Mouse (Mus musculus) frontal cortex, postnatal 36 days (tissue): ENCODE data around the gene Fbxo47.
"Not testable (repeated sequence)": the region's sequence is repeated elsewhere in the genome, so short reads cannot be mapped to it uniquely, and the experiment has no call there.

Experiments
- DNase-seq, 2 experiments: peaks; one replicate each; pipeline ENCODE4 v3.0.0; 2022; ENCODE audit warnings: low spot score in 2 of 2

Fbxo47 gene

DNA sequence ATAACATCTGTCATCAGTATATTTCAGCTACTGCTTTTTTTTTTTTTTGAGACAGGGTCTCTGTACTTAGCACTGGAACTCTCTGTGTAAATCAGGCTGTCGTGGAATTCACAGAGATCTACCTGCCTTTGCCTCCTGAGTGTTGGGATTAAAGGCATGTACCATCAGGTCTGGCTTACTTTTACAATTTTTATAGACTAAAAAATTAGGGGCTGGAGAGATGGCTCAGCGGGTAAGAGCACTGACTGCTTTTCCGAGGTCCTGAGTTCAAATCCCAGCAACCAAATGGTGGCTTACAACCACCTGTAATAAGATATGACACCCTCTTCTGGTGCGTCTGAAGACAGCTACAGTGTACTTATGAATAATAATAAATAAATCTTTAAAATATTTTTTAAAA is 3.6 kb downstream of the Fbxo47 start:
- DNase-seq, result no peak

GRCm38 (mm10) chr11:97877341-97877740 is 6.6 kb downstream of the Fbxo47 start:
- DNase-seq, result no peak

GRCm38 (mm10) chr11:97874396-97874795 is 9.6 kb downstream of the Fbxo47 start:
- peak in 1 of 2 experiments; percentile 28 for DNase-seq

DNA sequence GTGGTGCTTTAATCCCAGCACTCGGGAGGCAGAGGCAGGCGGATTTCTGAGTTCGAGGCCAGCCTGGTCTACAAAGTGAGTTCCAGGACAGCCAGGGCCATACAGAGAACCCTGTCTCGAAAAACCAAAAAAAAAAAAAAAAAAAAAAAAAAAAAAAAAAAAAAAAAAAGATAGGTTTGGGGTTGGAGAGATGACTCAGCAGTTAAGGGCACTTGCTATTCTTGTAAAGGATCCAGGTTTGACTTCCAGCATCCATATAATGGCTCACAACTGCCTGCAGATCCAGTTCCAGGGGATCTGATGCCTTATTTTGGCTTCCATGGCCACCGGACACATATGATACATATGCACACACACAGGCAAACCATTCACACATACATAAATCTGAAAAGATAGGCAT is 11.6 kb downstream of the Fbxo47 start:
- DNase-seq, result not testable (repeated sequence)

- DNase-seq, result peak; percentile 26 to 72
Observed at GRCm38 (mm10) chr11:97867591-97867990, 16.4 kb downstream of the Fbxo47 start.

DNA sequence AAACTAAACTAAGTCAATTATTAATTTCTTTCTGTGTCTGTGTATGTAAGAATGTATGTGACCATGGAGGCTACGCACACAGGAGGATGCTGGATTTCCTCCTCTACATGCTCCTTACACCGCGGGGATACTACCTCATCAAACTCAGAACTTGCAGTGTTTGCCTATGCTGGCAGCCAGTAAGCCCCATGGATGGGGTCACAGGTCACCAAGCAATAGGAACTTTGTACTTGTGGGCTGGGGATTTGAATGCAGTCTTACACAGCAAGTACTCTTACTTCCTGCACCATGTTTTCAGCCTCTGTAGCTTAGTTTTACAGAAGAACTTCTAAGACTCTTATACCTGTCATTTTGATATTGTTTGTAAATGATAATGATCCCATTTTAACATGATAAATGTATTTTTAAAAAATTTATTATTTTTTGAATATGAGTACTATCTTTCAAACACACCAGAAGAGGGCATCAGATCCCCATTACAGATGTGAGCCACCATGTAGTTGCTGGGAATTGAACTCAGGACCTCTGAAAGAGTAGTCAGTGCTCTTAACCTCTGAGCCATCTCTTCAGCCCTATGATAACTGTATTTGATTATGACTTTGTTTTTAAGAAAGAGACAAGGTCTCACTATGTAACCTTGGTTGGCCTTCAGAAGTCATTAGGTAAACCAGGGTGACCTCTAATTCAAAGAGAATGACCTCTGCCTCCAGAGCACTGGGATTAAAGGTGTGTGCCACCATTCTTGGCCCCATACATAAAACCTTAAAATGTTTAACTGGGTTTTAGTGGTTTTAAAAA is 17.7 kb downstream of the Fbxo47 start:
- no peak for DNase-seq

- DNase-seq, result no peak
Observed at GRCm38 (mm10) chr11:97865421-97865820, 18.5 kb downstream of the Fbxo47 start.

- no peak for DNase-seq
Observed at GRCm38 (mm10) chr11:97862148-97862547, 21.8 kb downstream of the Fbxo47 start.

GRCm38 (mm10) chr11:97855473-97855872 is 28.5 kb downstream of the Fbxo47 start:
- no peak for DNase-seq

DNA sequence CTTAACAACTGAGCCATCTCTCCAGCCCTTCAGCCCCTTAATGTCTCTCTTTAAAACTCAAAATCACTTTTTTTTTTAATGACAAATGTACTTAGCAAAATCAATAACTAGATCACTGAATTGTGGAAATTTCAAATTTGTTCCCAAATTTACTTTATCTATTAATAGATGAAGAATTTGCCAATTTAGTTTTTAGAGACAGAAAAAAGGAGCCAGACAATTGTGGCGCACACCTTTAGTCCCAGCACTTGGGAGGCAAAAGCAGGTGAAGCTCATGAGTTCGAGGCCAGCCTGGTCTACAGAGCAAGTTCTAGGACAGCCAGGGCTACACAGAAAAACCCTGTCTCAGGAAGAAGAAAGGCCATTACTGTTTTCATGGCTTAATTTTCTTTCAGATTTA is 32.4 kb downstream of the Fbxo47 start:
- DNase-seq, result no peak

DNA sequence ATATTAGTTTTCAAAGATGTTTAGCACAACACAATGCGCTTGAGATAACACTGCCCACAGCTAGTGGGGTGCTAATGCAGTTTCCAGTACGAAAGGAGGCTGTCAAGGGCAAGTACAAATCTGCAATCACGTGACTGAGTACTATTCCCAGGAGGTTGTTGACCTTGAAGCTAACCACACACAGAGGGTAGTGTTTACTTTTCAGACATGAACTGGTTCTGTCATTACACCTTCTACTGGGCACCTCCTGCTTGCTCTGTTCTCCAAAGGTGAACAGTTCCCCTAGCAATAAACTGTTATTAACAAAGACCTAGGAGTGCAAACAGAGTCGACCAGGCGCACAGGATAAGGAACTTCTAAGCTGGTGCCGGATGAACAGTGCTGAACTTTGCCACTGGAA is 33.6 kb downstream of the Fbxo47 start:
- no peak for DNase-seq

DNA sequence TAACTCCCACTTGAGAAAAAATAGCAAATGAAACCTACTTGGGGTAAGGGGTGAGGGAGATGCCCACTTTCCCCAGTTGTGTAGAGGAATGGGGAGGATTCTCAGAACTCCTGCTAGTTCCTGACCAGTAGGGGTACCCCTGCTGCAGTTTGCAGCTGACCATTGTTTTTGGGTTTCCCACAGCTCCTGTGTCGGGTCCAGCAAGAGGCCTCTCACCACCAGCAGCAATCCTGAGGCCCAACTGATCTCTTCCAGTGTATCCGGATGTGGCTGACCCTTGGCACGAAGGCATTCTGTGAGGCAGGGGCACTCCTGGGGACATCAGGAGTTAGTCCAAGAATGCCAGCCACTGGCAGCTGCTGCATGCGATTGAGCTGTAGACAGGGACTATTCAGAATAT is 42.0 kb downstream of the Fbxo47 start:
- DNase-seq, result no peak

DNA sequence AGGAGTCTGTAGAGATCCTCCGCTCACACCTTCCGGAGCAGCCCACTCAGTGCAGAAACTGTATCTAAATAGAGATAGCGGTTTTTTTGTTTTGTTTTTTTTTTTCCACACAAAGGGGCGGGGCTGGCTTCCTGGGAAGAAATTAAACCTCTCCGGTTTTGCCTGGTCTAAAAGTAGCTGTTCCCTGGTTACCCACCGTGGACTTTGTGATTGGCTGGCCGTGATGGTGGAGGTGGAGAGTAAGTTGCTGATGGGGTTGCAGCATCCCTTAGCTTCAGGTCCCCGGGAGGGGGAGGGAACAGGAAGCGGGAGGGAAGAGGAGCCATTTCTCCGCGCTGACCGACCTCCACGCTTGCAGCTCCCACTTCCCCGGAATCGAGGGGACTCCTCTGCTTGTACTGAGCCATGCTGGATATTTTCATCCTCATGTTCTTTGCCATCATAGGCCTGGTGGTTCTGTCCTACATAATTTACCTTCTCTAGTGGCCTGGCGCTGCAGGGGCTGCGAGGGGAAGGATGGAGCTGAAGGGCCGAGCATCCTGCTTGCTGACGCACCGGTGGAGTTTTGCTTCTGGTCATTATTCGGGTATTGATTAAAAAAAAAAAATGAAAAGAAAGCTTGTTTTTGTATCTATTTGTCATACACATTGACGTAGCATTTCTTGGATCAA is 42.8 kb downstream of the Fbxo47 start:
- DNase-seq, result peak; percentile 94 to 96

DNA sequence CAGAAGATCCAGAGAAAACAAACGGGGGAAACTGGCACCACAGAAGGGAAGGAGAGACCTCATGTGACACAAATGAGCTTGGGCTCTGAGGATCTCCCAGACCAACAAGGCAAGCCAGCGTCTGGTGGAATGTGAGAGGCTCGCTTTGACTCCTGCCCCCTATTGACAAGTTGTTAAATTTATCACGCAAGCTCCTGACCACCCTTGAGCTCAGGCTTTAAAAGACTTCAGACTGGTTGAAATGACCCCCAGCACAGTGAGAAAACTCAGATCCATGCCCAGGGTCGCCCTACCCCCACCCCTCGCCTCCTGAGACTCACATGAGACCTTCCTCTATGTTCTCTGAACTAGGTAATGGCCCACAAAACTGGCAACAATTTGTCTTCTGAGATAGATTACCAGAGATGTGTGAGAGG is 43.4 kb downstream of the Fbxo47 start, which contains the start of gene B230217C12Rik:
TSS of gene B230217C12Rik (plus strand) at position 242 of the 416 bp plus-strand sequence.
- DNase-seq, result no peak

DNA sequence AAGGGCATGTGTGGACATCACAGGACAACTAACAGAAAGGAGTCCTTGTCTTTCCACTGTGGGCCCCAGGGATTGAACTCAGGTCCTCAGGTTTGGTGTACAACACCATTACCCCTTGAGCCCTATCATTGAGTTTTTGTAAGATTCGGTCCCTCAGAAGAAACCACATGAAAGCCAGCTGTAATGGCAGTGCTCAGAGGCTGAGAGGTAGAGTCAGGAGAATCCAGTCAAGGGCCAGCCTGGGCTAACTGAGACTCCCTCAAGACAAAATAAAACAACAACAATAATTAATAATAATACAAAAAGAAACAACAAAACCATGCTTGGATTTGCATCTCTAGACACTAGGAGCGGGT is 43.8 kb downstream of the Fbxo47 start:
- no peak for DNase-seq

GRCm38 (mm10) chr11:97839441-97840134 is 44.4 kb downstream of the Fbxo47 start:
- DNase-seq, result no peak

GRCm38 (mm10) chr11:97838779-97839440 is 45.0 kb downstream of the Fbxo47 start:
- DNase-seq, result no peak

- DNase-seq, result no peak
Observed at GRCm38 (mm10) chr11:97837641-97838149, 46.3 kb downstream of the Fbxo47 start.

- DNase-seq, result not testable (repeated sequence)
Observed at GRCm38 (mm10) chr11:97837051-97837450, 46.9 kb downstream of the Fbxo47 start.

DNA sequence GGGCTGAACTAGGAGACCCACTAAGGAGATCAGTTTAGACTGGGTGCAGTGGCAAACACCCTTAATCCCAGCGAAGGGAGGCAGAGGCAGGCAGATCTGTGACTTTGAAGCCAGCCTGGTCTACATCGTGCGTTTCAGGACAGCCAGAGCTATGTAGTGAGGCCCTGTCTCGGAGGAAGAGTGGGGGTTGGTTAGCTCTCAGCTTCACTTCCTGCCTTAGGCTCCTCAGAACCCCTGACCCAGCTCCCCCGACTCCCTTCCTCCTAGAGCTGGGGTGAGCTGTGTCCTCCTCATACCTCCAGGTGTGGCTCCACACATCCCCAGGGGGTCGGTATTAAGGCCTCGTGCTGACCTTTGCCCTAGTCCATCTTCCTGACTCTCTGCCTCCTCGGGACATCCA is 47.4 kb downstream of the Fbxo47 start:
- no peak for DNase-seq

DNA sequence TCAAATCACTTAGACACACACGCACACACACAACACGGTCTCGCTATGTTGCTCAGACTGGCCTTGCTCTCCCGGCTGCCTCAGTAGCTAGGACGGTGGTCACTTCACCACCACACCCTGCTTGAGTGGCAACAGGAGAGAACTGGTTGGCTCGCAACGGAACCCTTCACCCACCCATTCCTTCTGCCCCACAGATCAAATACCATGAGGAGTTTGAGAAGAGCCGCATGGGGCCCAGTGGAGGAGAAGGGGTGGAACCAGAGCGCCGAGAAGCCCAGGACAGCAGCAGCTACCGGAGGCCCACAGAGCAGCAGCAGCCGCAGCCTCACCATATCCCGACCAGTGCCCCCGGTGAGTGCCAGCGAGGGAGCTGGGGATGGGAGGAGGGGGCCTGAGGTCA is 50.6 kb downstream of the Fbxo47 start:
- no peak for DNase-seq

DNA sequence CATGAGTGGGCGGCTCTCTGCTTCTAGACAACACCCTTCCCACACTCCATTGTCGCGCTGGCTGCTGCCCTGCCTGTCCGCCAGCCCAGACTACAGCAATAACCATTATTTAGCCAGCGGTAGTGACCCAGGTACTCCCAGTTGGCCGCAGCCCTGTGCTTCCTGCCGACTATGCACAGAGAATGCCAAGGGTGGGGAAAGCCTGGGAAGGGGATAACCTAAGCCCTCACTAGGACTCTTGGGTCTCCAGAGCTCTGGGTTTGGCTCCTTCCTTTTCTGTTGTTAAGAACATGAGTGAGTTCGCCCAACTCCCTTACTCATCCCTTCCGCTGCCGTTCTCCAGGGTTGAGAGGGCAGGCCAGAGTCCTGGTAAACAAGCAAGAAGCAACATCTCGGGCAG is 52.0 kb downstream of the Fbxo47 start:
- no peak for DNase-seq
